Comparison of ENCODE assay signal across 8 mouse cellular contexts in the genomic region with DNA sequence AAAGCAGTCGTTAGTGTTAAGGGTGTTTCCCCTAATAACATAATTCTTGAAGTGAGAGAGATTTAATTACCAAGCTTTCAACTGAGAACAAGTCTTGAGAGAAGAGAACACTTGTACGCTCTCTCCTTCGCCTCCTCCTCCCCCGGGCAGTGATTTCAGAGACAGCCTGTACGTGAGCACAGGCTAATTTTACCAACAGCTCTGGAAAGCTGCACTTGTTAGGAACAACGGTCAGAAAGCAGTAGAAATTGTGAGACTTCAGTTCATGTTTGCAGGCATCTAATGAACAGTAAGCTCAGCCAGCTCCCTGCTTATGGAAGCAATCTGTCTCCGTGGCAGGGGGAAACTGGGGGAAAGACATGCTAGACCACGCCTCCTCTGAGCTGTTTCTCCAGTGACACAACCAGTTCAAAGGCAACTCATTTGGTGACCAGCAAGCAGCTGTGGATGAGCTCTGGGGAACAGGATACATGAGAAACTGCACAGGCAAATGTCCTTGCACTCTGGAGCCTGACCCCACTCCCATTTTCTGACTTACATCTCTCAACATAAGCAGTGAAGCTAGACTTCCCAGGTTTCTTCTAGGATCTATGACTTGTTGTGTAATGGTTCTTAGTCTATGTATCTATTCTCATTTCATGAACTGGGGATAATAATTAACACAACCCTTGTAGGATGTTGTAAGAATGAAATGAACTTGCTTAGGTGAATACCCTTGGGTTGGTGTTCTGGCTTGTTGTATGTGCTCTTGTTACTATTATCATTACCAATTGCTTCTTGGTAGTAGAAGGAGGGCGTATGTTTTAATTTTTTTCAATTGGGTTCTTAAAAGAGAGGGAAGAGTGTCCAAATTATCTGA.
DNase-seq lines count a peak whose midpoint lies in the region; ATAC-seq and TF ChIP-seq lines count a peak whose summit lies in the region.

No protein-coding gene starts in this region.

- peak; percentile 30 for DNase-seq in gastrocnemius, adult 2 months
- DNase-seq in gastrocnemius, postnatal 10 days = no peak
- peak; percentile 29 for DNase-seq in adrenal gland, postnatal 25 days
- DNase-seq in urinary bladder, postnatal 25 days (ENCODE audit: low spot score) = no peak
- DNase-seq in thymus, adult 18-20 months = no peak

- peak; percentile 60 for ATAC-seq in intestine, embryonic 16.5 days
- 0 out of 2 replicates have a peak, but pooled peaks have one; percentile 40 for ATAC-seq in limb, embryonic 15.5 days (ENCODE audit: insufficient number of reproducible peaks, low FRiP score, low TSS enrichment, low read depth)
- ATAC-seq in erythroblast, adult 5-6 weeks (replicated peaks; ENCODE audit: low FRiP score, poor library complexity, severe bottlenecking) = no peak

- TF ChIP-seq CTCF in gastrocnemius, adult 2 months (IDR thresholded peaks at IDR 0.05) = no peak

- H3K27ac ChIP-seq in gastrocnemius, adult 2 months = peak overlapping the region; percentile 64
- H3K27ac ChIP-seq in intestine, embryonic 16.5 days (ENCODE audit: low read length) = peak overlapping the region; percentile 50
- H3K27ac ChIP-seq in limb, embryonic 15.5 days = peak overlapping the region; percentile 59; the same call in 1 of the 2 replicates

- H3K9ac ChIP-seq in intestine, embryonic 16.5 days (ENCODE audit: low read depth, low read length) = peak overlapping the region; percentile 25; the same call in 1 of the 2 replicates
- no peak overlapping the region for H3K9ac ChIP-seq in limb, embryonic 15.5 days

- H3K9me3 ChIP-seq in intestine, embryonic 16.5 days (ENCODE audit: control insufficient read depth, low read length) = no peaks in the 10 kb centered on the region
- H3K9me3 ChIP-seq in limb, embryonic 15.5 days = no peaks in the 10 kb centered on the region

- no peaks in the 10 kb centered on the region for H3K27me3 ChIP-seq in intestine, embryonic 16.5 days (replicated peaks; ENCODE audit: control insufficient read depth, insufficient read depth, low read length)
- no peaks in the 10 kb centered on the region for H3K27me3 ChIP-seq in limb, embryonic 15.5 days

- intact Hi-C loops in gastrocnemius, adult 2 months (cut with DNase I) = no loop called here

- no peaks in the 10 kb centered on the region for H3K36me3 ChIP-seq in intestine, embryonic 16.5 days (ENCODE audit: control insufficient read depth, insufficient read depth, low read length)
- H3K36me3 ChIP-seq in limb, embryonic 15.5 days = no peaks in the 10 kb centered on the region

- 48% methylated on average over 9 of the region's 9 CpGs for WGBS in intestine, embryonic 16.5 days
- 26% methylated on average over 9 of the region's 9 CpGs for WGBS in limb, embryonic 15.5 days

- peaks cover 11% of the 10 kb centered on the region for H3K4me1 ChIP-seq in intestine, embryonic 16.5 days (ENCODE audit: control insufficient read depth, insufficient read depth, low read length)
- peaks cover 16% of the 10 kb centered on the region for H3K4me1 ChIP-seq in limb, embryonic 15.5 days

- H3K4me3 ChIP-seq in gastrocnemius, adult 2 months = peak overlapping the region; percentile 20; the same call in 1 of the 2 replicates
- H3K4me3 ChIP-seq in intestine, embryonic 16.5 days (ENCODE audit: low read length) = no peak overlapping the region
- no peak overlapping the region for H3K4me3 ChIP-seq in limb, embryonic 15.5 days

- peak overlapping the region; percentile 4; the same call in 1 of the 2 replicates for H3K4me2 ChIP-seq in intestine, embryonic 16.5 days (ENCODE audit: low read depth, low read length)
- no peak overlapping the region for H3K4me2 ChIP-seq in limb, embryonic 15.5 days

Comparison
In these comparisons a context has a peak if more than half of its experiments do, and no peak if none do; other contexts are left out.
1. DNase-seq: peak in gastrocnemius, adult 2 months (single experiment) and adrenal gland, postnatal 25 days (single experiment); none in gastrocnemius, postnatal 10 days (single experiment), urinary bladder, postnatal 25 days (single experiment) and thymus, adult 18-20 months (0 of 2).
2. Peak in every context shown above with its lines, with median percentiles within 50 percentile points of each other: H3K27ac ChIP-seq.